Mouse (Mus musculus) embryo, embryonic 10.5 days (tissue): ENCODE data around the gene Zranb2.

Experiments
- DNase-seq: peaks from one replicate; pipeline ENCODE4 v3.0.0-alpha.2; 2015; ENCODE audit warnings: low spot score

The Zranb2 gene

DNA sequence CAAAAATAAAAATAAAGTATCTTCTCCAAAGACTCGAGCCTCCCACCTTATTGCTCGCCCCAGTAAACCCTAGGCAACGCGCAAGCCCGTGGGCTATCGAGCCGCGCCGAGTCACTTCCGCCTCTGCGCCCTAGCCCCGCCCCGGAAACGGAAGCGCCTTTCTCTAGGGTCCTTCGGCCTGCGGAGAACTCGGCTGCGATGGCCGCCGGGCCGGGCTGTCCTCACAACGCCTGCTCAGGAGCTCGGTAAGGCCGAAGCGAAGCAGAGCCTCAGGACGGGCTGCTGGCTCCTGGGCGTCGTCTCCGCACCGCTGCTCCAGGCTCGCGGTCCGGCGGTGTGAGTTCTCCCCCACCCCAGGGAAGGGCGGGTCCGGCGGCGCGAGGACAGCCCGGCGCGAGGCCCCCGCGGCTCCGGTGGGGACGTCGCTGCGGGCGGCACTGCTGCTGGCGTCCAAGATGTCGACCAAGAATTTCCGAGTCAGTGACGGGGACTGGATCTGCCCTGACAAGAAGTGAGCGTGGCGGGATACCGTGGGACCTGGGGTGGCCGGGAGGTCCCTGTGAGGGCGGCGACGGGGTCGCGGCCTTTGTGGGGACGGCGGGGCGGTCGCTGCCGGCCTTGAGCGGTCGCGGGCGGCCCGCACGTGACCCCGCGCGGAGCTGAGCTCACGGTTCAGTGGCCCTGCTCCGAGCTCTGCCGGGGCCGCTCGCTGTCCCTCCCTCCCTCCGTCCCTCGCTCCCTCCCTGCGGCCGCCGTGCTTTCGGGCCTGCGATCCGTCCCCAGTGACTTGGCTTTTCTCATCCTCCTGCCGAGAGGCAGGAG, at the start of gene Zranb2:
Gene Zranb2 (plus strand): TSS at position 197 of the 822 bp plus-strand sequence.
- peak; percentile 95 for DNase-seq

- DNase-seq: no peak
Observed at GRCm38 (mm10) chr3:157492043-157492442, 41.9 kb upstream of the Zranb2 start.

- DNase-seq: no peak
Observed at GRCm38 (mm10) chr3:157502216-157502615, 31.7 kb upstream of the Zranb2 start.

DNA sequence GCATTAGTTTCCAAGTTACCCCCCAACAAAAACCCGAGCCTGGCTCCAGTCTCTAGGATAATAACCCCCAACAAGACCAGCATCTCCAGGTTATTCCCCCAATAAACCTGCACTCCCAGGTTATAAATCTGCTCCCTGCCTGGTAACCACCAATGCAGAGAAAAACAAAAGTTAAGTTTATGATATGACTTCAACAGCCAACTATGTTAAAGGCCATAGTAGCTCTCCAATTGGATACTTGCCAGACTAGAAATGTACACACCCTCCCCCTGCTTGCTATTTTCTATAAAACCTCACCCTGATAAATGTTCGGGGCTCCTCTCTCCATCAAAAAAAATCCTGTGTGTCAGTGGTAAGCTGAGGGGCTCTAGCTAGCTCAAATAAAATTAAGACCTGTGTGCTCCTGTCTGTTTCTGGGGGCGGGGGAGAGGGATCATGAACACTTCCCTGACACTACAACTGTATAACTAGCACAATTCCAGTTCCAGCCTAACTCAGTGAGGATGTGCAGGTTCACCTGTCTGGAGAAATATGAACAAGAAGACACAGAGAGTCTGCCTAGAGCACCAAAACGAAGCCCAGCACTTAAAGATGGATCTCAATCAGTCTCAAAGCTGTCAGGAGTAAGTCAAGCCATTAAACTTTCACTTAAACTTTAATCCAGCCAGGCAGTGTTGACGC, 19.7 kb upstream of the Zranb2 start:
- no peak for DNase-seq

DNA sequence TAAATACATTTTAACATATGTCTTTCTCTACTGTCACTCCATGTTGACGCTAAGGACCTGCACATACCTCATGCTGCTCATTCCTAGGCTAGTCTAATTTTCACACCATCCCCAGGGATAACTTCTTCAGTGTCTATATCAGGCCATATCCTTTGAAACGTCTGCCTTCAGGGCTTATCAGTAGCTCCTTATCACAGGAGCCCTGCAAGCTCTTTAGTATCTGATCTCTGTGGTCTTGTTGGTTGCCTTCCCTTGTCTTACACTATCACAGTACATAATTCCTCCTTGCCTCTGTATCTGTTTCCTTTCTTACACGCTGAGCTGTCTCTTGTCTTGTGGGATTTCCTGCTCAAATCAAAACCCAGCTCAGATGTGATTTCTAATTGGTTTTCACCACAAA, 17.5 kb upstream of the Zranb2 start:
- DNase-seq: no peak

DNA sequence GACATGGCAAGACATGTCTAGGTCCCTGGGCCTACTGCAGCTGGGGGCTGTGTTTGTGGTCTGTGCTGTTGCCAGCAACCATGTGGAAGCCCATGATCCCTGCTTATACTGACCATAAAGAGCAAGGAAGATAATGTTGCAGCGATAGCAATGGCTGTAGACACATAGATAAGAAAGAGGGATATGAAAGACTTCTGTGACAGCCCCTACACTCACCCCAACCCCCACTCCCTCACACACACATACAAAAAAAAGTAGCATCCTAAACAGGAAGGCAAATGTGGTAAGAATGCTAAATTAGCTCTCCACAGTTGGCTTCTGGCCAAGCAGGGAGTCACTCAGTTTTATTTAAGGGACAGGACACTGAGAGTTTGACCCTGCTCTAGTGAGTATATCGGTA, 16.0 kb upstream of the Zranb2 start:
- DNase-seq: no peak

DNA sequence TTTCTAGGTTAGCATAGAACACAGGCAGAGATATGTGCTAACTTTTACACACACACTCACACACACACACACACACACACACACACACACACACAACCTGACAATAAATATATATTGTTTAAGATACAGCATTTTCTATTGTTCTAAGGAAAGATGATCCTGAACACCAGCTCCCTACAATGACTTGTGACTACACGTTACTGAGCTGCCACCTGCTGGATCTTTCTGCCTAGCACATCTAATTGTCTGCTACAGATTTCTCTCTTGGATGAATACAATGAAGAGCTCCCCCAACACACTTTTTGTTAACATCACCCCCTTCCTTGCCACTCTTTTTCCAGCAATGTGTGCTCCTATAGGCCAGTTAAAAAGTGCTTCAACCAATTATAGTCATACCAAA, 13.5 kb upstream of the Zranb2 start:
- peak; percentile 81 for DNase-seq

DNA sequence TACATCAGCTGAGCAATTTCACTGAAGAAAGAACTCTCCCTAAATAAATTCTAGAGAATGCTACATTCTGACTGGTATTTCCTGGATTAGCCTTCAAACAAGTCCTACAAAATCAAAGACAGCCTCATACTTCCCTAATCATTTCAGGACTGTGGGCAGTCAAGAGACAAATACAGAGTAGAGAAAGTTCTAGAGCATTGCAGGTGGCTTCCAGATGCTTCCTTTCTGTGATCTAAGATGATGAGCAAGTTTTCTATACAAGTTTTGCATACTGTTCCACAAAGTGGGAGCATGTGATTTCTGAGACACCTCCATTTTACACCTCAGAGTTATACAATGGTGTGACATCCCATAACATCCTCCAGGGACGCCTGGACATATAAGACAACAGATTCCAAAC, 10.1 kb upstream of the Zranb2 start:
- DNase-seq: no peak

GRCm38 (mm10) chr3:157531585-157531984, 2.4 kb upstream of the Zranb2 start:
- DNase-seq: no peak

DNA sequence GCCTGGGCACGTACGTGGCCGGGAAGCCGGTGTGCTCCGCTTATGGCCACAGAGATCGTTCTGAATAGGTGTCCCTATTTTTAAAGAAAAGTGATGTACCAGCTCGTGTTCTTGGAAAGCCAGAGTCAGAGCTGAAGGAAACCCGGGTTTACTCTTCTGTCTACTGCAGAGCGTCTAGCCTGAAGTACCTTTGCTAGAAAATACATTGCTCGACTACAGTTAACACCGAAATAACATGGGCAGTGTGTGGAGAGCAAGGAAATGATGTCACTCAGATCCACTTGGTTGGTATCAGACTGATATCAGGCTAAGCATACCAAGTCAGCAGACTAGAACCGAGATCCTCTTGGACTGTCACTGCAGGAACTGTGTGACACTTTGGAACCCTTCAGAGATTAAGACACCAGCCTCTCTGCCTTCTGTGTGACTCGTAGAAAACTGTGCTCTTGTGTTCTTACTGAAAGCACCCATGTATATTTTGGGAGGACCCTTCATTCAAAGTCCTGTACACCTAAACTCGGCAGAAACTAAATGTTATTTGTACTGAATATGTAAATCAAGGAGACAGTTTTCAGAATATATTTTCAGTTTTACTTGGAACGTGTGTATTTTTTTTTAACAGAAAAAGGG, 941 bp downstream of the Zranb2 start:
- peak; percentile 49 for DNase-seq

- no peak for DNase-seq
Observed at GRCm38 (mm10) chr3:157549323-157549722, 15.4 kb downstream of the Zranb2 start.

GRCm38 (mm10) chr3:157549758-157550600, 16.0 kb downstream of the Zranb2 start:
- no peak for DNase-seq

DNA sequence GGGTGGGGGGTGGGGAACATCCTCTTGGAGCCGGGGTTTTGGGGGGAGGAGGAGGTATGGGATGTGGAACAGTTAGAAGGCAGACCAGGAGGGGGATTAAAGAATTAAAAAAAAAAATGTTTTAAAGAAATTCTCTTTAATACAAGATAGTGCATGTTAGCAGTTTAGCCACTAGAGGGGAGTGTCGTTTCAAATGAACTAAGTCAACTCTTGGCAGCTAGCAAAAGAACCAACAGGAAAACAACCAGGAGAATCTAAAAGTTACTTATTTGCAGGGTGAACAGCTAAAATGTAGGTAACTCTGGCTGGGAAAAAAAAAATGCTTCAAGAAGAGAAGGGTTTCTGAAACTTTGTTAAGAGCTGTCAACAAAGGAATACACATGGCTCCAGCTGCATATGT, 31.2 kb downstream of the Zranb2 start:
- peak; percentile 81 for DNase-seq

- DNase-seq: peak; percentile 56
Observed at GRCm38 (mm10) chr3:157566725-157567565, 33.0 kb downstream of the Zranb2 start, which contains the start of gene Ptger3. Gene Ptger3, plus strand, starts transcription at chr3:157566892.

GRCm38 (mm10) chr3:157567566-157568132, 33.7 kb downstream of the Zranb2 start:
- DNase-seq: peak; percentile 22

DNA sequence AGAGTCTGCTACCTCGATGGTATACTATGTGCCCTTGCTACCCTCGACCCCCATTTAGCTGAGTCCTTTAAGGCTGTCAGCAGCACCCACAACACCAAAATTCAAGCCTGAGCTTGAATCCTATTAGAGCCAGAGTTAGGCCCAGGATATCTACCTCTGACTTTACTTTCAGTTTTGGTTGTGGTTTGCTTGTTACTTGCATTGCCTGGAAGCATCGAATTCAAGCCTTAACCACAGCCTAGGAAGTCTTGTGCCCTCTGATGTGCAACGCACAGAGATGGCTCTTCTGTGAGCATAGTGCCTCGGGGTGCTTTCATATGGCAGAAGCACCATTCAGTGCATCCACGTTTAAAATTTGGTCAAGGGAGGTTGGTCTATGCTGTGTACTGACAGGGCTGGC, 38.1 kb downstream of the Zranb2 start:
- DNase-seq: no peak

DNA sequence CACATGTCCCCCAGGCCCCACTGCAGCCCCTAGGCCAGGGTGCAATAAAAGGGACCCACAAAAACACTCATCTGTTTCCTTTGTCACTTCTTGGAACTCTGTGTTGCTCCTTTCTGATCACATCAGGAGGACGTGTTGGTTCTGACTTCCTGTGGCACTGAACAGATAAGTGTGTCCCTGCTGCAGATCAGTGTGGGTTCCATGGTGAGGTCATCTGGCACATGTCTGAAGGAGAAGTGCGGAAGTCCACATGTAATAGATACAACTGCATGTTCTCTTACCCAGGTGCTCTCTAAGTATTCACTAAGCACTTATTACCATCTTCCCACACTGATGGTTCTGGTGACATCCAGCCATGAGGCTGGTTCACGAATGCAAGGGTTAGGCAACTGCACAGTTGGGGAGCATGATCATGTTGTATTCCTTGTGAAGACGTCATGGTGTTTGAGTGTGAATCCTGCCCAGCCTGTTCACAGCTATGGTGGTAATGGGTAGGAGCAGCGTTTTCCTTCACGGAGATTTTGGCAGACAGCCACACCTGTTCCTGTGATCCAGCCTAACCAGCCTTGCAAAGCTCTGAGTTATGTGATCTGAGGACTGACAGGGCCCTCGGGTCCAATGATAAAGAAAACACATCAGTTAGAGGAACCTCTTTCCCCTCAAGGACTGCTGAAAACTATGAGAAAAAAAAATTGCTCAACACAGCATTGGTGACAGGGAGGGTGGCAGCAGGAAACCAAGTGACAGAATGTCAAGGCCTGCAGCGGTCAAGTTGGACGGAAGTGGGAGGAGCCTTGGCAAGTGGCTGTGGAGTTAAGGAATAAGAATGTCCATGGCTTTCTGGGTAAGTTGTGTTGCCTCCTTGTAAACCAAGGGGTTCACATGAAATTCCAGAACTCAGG, 41.7 kb downstream of the Zranb2 start:
- DNase-seq: no peak

GRCm38 (mm10) chr3:157576343-157576722, 42.4 kb downstream of the Zranb2 start:
- DNase-seq: no peak

GRCm38 (mm10) chr3:157576862-157577261, 42.9 kb downstream of the Zranb2 start:
- no peak for DNase-seq
